Mouse (Mus musculus): ENCODE results near the gene Mrc1.
"Not testable (repeated sequence)": the region's sequence is repeated elsewhere in the genome, so short reads cannot be mapped to it uniquely, and the experiment has no call there.

Gene Mrc1

DNA sequence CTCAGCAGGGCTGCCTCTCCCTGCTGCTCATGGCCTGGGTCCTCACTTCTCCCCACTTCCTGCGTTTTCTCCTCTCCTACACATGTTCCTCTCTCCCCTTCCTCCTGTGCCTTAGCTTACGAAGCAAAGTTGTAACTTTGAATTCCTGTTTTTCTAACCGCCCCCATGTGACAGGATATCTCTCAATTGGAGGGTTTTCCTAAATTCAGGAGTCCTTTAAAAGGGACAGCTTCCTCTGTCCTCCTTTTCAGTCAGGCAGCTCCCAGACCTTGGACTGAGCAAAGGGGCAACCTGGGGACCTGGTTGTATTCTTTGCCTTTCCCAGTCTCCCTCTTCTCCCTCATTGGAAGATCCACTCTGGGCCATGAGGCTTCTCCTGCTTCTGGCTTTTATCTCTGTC, at the start of gene Mrc1:
Mrc1 (plus strand) TSS at position 244 of the 400 bp plus-strand sequence.
- DNase-seq (ENCODE audit: low spot score in 2 of 2): no peak

DNA sequence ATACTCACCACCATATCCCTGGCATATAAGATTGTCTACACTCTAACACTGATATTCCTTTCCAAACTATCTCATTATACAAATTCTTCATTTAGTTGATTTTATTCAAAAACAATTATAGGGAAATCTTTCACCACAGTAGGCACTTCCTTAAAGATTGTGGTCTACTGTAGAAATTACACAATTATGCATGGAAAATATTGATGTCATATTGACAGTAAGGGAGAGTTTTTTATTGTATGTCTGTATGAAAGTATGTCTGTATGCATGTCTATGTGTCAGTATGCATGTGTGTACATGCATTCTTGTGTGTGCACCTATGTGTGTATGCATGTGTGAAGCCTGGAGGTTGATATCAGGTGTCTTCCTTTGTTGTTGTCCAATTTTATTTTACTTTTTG, 44.8 kb upstream of the Mrc1 start:
- no peak for DNase-seq (ENCODE audit: low spot score in 2 of 2)

DNA sequence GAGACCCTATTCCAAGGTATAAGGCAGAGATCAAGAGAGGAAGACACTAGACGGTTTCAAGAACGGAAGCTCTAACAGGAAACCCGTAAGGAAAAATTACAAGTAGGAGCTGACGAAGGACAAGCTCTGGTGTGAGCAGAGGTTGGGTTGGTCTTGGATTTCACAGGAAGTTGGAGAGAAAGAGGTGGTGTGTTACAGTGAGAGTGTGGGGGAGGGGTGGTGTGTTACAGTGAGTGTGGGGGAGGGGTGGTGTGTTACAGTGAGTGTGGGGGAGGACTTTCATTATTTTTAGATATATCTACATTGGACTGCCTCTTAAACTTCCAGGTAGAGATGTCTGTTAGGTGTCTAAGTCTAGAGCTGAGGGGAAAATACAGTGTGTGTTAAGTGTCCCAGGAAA, 38.5 kb upstream of the Mrc1 start:
- DNase-seq (ENCODE audit: low spot score in 2 of 2): no peak

DNA sequence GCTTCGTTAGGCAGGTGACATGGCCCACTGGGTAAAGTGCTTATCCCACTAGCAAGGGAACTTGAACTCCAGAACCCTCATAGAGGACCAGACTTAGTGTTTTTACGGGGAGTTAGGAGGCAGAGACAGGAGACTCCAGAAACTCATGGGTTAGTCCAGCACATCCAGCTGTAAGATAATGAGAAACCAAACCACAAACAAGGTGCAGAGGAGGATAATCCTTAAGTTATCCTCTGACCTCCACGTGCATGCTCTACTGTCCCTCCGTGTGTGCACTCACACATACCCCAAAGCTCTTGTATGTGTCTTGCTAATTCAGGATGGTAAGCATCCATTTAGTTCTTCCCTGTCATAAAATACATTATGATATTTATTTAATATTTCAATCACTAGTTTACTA, 37.6 kb upstream of the Mrc1 start:
- no peak for DNase-seq (ENCODE audit: low spot score in 2 of 2)

DNA sequence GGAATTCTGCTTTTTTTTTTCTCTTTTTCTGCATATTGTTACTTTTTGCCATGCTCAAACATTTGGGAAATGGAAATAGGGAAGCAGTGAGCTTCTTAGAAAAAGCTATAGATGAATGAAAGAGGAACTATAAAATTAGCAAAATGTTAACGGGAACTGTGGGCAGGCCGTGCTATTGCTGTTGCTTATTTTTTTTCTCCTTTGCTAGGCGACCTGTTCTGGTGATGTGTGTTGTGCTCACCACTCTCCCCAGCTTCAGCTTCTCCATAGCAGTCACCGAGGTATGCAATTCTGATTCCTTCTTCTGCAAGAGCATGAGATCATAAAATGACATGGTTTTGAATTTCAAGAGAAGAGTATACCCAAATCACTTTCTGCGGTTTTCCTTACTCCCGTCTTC, 37.1 kb upstream of the Mrc1 start:
- no peak for DNase-seq (ENCODE audit: low spot score in 2 of 2)

DNA sequence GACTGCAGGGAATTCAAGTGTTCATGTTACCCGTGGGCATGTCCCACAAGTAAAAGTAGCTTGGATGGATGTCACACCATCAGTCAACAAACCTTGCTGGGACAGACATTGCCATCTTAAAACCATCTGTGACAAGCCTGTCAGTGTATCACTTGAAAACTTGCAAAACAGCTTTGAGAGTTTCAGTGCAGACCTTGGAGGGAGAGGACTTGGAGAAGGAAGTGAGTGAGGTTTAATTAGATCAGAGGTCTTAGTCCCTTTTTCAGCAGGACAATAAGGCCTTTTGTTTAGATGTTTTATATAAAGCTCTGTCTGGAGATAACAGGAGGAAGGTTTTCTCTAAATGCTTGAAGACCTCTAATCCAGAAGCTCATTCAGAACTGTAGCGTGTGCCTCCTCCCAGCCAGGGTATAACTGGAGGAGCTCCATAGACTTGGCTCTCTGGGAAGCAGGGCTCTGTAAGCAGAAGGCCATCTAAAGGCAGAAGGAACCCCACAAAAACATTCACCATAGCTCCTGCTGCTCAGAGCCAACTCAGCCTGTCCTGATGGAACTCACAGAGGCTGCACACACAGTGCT, 30.8 kb upstream of the Mrc1 start:
- DNase-seq (ENCODE audit: low spot score in 2 of 2): not testable (repeated sequence)

DNA sequence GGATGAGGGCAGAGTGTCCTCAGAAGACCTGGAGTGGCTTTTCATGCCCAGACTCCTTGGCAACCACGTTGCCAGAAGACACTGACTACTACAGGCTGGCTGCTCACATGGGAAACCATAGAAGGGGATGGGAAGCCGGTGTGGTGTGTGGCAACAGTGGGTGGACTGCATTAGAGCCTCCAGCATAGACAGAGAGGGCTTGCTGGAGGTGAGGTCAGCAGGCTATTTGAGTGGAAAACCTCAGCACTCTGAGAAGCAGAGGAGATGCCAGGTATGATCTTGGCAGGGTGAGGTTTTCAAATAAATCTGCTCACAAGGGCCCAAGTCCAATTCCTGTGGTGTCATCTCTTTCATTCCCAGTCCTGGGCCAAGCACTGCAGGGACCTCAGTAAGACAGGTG, 29.6 kb upstream of the Mrc1 start:
- DNase-seq (ENCODE audit: low spot score in 2 of 2): no peak

DNA sequence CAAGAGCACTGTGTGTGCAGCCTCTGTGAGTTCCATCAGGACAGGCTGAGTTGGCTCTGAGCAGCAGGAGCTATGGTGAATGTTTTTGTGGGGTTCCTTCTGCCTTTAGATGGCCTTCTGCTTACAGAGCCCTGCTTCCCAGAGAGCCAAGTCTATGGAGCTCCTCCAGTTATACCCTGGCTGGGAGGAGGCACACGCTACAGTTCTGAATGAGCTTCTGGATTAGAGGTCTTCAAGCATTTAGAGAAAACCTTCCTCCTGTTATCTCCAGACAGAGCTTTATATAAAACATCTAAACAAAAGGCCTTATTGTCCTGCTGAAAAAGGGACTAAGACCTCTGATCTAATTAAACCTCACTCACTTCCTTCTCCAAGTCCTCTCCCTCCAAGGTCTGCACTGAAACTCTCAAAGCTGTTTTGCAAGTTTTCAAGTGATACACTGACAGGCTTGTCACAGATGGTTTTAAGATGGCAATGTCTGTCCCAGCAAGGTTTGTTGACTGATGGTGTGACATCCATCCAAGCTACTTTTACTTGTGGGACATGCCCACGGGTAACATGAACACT, 28.2 kb upstream of the Mrc1 start:
- DNase-seq (ENCODE audit: low spot score in 2 of 2): not testable (repeated sequence)

DNA sequence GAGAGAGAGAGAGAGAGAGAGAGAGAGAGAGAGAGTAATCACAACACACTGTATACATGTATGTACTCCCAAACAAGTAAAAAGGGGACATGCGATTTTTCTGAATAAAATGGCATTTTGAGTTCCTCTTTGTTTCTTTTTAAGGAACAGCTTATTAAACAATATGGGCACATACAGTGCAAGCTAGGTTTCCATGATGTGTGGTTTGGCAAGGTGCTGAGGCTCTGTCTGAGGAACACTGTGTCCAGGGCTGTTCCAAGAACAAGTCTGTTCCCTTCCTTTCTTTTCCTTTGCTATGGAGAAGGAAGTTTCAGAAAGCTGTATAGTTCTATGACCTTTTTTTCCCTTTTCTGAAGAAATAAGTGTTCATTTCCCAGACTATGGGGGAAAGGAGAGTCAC, 24.9 kb upstream of the Mrc1 start:
- DNase-seq (ENCODE audit: low spot score in 2 of 2): no peak

DNA sequence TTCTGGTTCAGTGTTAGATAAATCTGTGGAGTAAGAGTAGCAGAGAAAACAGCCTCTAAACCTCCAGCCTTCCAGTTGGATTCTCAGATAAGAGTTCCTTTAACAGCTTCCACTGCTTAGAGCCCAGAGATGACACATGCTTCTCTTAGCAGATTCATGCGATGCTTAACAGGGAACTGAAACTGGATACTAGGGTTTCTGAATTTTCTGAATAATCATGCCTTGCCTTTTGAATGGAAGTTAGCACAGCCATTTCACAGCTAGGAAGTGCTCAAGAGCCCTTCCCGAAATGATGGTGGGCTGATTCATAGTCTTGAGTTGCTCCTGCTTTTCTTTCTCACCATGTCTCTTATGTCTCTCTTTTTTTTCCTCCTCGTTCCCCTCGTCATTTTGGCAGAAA, 22.4 kb upstream of the Mrc1 start:
- no peak for DNase-seq (ENCODE audit: low spot score in 2 of 2)

DNA sequence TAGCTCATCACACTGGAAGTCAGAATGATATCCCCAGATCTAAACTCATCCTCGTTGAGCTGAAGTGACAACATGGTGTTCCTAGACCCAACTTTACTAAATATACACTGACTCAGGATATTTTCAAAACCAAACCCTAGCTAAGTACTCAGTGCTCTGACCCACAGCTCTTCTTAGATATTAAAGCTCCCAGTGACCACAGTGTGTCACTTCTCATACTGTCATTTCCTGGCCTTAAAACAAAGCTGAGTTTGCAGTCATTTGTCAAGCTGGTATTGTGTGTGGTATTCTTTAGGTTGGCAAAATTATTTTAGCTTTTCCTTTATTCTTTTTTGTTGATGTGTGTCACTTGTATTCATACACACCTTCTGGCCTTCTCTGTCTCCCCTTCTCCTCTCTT, 18.5 kb upstream of the Mrc1 start:
- no peak for DNase-seq (ENCODE audit: low spot score in 2 of 2)

DNA sequence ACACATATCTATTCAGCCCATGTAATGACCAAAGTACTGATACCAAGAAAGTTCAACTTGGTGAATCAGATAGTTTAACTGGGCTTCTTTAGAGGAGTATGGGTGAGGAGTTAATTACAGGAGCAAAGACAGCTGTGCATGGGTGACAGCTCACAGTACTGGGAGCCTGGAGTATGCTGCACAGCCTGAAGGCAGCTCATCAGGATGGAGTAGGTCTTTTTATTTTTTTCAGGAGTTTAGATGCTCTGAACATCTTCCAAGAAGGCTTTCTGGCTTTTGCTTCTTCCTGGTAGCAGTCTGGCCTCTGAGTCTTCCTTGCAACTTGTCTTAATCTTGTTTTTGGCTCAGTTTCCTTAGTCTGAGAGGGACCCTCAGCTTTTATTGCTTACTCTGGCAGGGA, 17.6 kb upstream of the Mrc1 start:
- no peak for DNase-seq (ENCODE audit: low spot score in 2 of 2)

DNA sequence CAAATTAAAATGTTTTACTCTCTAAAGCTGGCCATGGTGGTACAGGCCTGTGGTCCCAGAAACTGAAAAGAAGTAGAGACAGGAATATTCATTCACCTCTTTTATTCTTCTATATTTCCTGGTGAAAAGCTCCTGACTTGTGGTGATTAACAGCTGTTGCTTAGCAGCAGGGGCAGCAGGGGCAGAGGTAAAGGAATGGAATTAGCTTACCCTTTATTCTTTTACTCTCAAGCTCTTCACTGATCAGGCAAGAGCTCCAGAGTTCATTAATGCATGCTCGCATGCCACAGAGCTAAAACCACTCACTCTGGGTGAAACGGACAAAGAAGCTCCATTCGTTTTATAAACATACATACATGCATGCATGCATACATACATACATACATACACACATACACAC, 14.4 kb upstream of the Mrc1 start:
- DNase-seq (ENCODE audit: low spot score in 2 of 2): no peak

DNA sequence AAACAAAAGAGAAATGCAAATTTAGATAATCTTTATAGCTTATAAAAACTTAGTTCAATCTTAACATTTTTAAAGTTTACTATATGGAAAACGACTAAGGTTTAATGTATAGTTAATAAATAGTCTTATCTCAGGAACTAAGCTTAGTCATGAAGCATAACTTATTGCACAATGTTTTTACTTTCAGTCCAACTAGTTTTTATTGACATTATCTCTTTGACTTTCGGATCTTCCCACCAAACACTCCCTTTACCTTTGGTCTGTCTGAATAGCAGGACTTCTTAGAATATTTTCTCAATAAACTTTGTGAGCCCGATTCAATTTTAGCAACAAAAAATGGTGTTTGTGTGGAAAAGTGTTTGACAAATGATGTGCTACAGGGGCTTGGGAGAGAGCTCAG, 12.5 kb upstream of the Mrc1 start:
- no peak for DNase-seq (ENCODE audit: low spot score in 2 of 2)

DNA sequence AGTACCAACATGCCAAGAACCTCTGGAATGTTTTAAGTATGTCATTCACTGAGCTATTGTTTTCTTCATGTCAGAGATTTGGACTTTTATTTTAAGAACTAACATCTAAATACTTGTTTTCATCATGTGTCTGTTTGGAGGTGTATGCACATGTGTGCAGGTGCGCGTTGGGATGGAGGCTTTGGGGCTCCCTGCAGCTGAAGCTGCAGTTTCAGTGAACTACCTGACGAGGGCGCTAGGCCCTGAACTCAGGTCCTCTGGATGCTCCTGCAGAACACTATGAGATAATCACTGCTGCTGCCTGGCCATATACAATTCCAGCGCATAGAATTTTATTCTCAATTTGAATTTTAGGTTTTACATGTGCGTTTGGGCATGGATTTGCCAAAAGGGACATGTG, 11.1 kb upstream of the Mrc1 start:
- no peak for DNase-seq (ENCODE audit: low spot score in 2 of 2)

DNA sequence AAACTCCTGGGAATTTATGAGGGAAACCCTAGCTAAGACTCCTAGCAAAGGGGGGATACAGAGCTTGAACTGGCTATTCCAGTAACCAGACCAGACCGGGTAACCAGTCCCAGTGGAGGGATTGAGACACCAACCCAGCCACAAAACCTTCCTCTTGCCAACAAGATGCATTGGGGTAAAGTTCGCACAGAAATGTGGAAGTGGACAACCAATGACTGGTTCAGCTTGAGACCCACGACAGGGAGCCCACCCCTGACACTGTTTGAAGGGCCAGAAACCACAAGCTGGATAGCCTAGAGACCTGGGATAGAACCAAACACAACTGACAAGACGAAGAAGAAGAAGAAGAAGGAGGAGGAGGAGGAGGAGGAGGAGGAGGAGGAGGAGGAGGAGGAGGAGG, 4.8 kb upstream of the Mrc1 start:
- no peak for DNase-seq (ENCODE audit: low spot score in 2 of 2)

DNA sequence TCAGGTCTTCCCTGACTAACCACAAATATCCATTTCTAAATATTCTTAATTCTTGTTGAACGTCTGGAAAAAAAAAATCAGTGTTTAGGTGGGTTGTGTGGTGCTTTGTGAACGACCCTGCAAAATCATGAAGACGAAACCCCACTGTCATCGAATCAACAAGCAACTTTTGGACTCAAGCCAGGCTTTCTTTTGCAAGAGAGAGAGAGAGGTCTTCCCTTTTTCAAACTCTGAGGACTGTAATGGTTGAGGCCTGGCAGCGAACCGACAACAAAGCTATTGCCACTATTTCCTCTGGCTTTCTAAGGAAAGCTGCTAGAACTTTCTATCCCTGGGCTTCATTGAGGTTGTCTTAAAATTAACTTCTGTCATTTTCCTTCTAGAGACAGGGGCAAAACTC, 697 bp upstream of the Mrc1 start:
- DNase-seq (ENCODE audit: low spot score in 2 of 2): no peak

DNA sequence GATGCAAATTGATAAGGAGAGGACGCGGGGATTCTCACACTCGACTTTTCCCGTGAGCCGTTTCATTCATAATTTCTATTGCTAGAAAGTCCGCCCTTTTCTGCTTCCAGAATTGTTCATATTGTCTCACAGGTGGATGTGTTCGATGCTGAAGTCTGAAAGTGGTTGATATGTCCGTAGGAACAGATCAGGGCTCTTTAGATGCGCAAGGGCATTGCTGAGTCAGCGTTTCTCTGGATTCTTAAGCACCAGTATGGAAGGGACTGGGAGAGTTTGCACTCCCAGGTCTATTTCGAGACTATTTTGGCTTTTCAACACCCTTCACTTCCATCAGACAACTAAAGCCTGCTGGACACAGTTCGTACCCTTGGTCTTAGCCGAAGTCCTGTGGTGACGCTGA, 787 bp downstream of the Mrc1 start:
- DNase-seq (ENCODE audit: low spot score in 2 of 2): no peak

DNA sequence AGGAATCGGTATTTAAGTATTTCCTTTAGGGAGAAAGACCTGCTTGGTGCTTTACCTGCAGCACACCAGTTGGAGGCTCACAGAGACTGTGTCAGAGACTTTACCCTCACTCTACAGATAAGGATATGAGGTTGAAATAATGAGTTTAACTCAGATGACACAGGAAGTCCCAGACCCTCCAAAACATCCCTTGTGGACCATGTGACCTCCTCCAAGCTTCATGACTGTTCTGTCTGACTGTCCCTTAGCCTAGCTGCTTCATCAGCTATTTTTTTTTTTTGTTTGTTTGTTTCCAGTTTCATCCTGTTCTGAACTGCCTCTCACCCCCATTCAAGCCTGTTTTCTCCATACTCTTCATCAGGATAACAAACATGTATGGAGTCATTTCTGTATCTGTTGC, 3.7 kb downstream of the Mrc1 start:
- DNase-seq (ENCODE audit: low spot score in 2 of 2): no peak

DNA sequence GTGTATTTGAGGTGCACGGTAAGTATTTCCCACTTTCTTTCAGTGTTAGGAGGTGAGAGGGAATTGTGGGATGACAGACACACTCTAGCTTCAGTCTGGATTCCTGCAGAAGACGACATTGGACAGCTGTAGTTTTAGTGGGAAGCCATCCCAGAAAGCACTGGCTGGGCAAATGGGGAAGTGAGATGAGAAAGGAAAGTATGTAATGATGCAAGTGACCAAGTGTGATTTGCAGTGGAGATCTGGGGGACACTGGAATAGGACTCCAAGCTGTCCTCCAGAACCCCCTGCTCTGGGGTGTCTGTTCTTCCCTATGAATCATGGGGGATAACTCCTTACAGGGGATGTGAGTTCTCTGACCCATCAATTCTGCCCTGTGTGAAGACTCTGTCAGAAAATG, 4.8 kb downstream of the Mrc1 start:
- no peak for DNase-seq (ENCODE audit: low spot score in 2 of 2)

DNA sequence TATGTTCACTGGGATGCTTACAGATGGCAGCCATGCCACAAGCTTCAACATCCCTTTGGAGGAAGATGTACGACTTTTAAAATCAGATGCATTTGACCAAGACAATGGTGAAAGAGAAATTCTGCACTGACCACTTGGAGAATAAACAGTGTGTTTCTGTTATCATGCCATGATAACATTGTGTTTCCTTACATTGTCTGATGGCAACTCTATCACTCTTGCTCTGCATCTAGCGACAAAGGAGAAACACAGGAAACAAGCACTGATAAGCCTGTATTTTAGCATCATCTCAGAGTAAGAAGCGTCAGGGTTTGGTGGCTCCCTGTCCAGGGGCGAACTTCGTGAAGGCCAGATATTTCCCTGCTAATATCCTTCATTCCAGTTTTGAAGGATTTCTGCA, 6.1 kb downstream of the Mrc1 start:
- no peak for DNase-seq (ENCODE audit: low spot score in 2 of 2)

DNA sequence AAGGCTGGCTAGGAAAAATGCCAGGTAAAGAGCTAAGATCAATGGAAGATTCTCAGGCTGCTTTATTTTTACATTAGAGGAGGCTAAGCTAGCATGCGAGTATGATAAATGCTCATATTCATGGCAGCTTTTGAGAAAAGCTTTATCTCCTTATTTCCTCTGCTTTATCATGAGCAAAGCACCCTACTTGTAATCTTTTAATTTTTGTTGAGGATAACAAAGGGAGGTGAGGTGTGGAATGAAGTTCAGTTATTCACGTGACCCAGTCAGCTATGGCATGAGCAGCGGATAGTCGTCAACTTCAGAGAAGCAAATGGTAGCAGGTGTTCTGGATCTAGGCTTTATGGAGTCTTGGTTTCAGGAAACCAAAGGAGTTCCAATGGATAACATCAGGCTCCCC, 7.7 kb downstream of the Mrc1 start:
- DNase-seq (ENCODE audit: low spot score in 2 of 2): no peak

DNA sequence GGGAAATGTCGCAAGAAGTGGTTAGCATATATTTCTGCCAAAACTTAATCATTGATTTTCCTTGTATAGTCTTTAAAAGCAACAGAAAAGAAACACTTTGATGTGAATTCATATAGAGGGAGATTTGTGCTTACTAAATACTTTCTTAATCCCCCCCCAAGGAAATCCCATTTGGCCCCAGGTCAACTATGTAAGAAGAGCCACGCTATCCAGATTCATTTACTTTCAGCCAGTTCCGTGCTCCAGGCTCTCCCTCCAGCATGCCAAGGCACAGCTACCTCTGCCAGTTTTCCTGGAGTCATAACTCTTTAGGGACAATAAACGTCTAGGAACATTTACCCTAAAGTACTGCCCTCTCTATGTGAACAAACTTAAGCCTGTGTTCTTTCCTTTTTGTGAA, 8.5 kb downstream of the Mrc1 start:
- DNase-seq (ENCODE audit: low spot score in 2 of 2): no peak

DNA sequence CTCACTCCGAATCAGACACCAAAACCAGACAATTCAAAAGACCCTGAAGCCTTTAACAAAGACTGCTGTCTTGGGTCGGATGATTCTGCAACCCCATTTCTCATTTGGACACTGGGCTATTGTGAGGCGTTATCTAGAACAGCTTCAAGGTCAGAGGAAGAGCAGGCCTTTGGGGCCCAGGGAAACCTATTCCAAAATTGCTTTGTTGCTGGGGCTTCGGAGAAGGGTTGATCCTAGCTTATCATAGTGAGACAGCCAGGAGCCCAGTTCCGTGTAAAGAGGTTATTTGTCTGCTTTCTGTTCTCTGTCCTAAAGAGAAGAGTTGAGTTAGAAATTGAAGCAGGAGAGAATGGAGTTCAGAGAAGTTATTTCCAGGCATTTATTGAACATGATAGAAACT, 10.0 kb downstream of the Mrc1 start:
- no peak for DNase-seq (ENCODE audit: low spot score in 2 of 2)
